Mouse (Mus musculus): Measurements from ENCODE around the gene Ldah.

Gene Ldah

DNA sequence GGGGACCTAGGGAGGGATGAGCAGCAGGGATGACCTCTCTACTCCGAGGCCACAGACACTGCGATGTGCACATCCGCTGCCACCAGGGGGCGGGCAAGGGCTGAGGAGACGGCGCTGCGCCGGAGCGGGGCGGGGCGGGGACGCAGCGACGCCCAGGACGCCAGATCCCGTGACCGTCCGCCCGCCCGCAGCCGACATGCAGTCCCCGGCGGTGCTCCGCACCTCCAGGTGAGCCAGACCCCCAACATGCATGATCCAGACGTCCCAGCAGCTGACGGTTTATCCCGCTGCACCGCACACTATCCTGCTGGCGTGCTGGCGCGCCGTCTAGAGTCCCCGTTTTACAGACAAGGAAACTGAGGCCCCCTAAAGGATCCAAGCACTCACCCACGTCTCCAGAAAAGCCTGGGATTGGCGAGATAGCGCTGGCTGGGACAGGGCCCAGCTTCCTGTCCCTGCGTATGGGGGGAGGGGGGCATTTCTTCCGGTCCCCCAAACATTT lies 105.4 kb downstream of the Ldah start, which contains the start of gene Hs1bp3:
Gene Hs1bp3 (plus strand): TSS at position 163 of the 502 bp plus-strand sequence.
- peak in 1 of 2 experiments; percentile 76 for DNase-seq (ENCODE audit: low spot score in 2 of 2)

DNA sequence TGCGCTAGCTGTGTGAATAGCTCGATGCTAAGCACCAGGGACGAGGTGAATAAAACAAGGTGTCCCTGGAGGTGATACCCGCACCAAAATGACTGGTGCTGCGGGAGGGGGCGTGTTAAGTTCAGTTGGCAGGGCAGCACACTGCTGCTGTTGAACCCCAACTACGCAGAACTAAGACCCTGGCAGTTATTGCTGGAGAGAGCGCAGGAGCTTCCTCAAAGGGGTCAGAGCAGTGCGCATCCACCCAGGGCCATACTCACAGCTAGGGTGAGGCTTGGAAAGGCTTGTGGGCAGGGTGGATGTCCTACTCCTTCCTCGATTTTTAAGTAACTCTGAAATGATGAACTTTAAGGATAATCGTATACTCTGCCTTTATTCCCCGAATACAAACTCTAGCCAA lies 105.9 kb downstream of the Ldah start:
- DNase-seq (ENCODE audit: low spot score in 2 of 2): no peak

DNA sequence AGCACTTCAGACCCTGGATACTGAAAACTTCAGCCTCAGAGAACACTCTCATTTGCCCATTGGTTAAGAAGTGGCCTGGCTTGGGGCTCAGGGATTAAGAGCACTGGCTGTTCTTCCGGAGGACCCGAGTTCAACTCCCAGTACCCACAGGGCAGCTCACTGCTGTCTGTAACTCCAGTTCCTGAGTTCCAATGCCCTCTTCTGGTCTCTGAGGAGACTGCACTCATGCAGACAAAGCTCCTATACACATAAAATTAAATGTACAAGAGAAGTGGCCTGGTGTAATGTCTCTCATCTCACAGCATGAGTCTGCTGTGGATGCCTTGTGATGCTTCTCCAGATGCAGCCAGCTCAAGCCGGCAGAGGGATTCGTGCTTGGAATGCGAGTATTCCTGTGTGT lies 108.6 kb downstream of the Ldah start:
- DNase-seq (ENCODE audit: low spot score in 2 of 2): no peak

DNA sequence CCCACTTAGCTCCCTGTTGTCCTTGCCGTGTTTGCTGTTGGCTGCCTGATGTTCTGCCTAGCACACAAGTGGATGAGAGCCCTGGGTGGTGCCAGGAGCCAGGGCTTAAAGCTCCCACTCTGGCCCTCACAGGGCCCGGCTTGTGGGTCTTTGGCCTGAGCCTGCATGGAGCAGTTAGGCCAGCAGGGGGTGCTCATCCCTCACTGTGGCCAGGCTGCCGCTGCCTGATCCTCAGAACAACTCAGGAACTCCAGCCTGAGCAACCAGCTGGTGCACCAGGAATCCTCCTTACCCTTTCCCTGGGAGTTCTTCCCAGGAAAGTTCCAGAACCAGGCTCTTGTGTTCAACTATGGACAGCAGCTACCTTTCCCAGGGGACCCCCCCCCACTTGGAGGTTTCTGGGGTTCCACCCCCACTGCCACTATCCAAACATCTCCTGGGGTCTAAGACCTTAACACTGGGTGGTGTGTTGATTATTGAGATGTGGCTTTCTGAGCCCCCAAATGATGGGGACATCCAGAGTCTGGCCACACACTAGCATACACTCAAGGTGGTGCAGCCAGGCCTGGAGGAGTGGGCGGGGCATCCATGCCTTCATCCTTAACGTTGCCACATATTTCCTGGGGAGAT lies 112.3 kb downstream of the Ldah start:
- peak in 1 of 2 experiments; percentile 76 for DNase-seq (ENCODE audit: low spot score in 2 of 2)

DNA sequence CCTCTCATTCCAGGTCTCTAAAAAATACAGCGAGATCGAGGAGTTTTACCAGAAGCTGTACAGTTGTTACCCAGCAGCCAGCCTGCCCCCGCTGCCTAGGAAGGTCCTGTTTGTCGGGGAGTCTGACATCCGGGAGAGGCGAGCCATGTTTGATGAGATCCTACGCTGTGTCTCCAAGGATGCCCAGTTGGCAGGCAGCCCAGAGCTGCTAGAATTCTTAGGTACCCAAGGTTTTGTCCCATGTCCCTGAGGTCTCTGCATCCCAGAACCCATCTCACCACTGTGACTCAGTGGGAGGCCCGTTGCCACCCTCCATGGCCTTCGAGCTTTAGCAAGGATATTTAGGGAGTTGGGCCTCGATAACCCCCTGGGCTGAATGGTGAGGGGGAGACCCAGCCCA lies 113.6 kb downstream of the Ldah start:
- DNase-seq (ENCODE audit: low spot score in 2 of 2): no peak

DNA sequence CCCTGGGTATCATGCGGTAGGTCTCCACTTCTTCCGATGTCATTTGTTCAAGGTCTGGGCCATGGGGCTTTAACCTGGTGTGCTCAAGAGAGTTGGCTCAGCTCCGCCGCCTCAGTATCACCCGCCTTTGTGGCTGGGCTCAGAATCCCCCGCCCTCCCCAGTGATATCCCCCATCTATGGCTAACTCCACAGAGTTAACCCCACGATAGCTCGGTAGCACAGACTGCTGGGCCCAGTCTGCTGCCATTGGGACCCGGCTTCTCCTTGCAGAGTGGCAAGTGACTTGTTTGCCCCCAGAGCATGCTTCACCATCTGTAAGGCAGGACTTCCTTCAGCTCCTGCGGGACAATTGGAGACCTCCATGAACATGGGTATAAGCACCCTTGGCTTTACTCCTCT lies 116.2 kb downstream of the Ldah start:
- no peak for DNase-seq (ENCODE audit: low spot score in 2 of 2)

DNA sequence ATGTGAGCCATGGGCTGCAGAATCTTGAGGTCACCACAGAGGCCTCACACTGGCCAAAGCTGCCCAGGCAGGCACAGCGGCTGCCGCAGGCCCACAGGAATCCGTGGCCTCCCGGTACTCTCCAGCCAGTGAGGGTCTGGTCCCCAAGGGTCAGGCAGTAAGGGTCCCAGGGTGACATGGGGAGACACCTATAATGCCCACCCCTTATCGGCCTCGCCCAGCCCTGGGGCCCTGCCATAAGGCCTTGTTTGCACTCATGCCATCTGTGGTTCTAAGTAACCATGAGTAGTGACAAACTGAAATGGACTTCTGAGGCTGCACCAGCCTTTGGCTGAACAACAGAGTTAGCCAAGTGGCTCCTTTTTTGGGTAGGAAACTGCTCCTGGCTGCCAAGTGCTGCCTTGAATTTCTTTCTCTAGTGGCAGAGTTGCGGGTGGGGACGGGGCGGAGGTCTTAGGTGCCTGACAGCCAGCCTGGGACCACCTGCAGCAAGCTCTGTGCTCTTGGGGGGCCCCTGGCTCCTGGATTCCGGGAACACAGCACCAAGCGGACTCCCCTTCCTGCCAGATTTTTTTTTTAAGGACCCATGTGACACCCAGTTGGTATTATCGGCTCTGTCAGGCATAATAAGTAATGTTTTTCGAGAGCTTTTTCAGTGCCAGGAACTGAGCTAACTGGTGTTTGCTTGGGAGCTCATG lies 117.5 kb downstream of the Ldah start:
- DNase-seq (ENCODE audit: low spot score in 2 of 2): no peak

DNA sequence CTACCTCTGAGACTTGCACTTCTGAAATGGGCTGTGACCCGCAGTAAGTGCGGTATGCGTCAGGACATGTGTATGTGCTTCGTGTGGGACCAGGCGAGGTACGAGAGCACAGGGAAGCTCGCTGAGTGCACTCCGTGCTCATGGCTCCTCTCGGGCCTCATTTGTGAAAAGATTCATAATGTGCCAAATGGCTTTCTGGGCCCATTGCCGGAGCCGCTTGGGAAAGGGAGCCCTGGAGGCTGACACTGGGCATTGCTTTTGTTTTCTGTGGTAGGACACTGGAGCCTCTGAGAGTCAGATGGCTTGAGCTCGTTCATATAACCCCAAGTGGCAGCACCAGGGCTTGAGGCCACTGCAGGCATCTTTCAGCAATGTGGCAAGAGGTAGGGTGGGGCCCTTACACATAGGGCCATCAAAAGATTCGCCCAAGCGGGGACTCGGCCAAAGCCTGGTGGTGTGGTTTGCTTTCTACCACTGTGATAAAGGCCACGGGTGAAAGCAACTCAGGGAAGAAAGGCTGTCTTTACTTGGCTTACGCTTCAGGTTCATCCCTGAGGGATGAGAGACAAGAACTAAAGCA lies 118.1 kb downstream of the Ldah start:
- DNase-seq (ENCODE audit: low spot score in 2 of 2): peak in 1 of 2 experiments; percentile 52

DNA sequence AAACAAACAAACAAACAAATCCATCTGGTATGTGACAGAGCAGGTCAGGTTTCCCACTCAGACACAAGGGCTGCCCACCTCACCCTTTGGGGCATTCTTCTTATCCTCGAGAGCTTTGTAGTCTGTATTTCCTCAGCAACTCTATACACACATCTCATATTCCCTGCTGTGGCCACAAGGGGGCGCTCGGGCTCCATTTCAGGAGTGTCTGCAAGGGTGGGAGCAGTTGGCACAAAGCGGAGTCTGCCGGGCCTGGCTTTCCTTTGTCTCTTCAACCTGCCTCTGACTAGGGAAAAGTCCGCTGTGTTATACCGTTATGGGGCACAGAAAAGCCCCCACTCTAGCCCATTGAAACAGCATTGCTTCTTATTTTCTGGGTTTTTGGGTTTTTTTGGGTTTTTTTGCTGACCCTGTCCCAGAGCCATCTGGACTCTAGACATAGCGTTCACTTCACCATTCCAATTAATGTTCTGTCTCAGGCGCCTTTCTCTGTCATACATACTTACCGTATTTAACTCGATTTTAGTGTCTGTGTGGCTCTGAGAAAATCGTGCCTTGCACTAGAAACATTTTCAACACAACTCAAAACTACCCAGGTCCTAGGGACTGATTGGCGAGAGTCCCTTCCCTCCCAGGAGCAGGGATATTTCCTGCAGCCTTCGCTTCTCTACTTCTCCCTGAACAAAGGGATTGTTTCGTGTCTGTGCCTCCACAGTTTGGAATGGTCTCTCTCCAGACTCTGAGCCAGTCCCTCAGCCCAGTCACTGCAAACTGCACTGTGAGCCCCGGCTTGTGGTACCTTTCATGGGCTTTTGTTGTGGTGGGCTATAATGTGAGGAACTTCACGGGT lies 119.1 kb downstream of the Ldah start:
- DNase-seq (ENCODE audit: low spot score in 2 of 2): peak; percentile 91 to 98

DNA sequence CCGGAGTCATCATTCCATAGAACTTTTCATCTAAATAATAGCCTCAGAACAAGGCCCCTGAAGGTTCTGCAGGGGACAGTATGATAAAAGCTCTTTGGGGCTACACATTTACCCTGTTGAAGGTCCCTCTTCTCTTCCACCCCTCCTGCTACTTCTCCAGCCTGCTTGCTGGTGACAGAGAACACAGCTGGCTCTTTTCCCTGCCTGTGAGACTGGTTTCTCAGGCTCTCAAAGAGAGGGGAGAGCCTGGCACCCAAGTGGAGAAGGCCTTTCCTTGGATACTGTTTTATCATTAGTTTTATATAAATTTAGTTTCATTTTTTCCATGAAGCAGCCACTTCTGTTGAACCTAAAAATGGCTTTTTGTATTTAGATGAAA lies 119.8 kb downstream of the Ldah start:
- no peak for DNase-seq (ENCODE audit: low spot score in 2 of 2)

DNA sequence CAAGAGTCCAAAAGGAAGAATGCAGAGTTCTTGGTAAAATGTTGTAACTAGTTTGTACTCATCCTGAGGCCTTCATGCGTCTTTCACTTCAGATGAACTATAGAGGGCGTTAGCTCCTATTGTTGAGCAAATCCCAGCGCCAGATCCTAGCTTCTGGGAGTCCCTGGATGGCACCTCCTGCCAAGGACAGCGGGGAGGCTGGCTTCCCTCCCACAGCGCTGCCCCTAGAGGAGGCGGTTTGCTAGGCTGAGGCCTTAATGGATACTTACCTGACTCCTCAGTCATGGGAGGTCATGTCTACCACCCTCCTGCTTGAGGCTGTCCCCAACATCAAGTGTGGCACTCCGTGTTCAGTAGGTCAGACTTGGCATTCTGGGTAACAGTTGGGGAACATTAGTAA lies 121.3 kb downstream of the Ldah start:
- DNase-seq (ENCODE audit: low spot score in 2 of 2): no peak

DNA sequence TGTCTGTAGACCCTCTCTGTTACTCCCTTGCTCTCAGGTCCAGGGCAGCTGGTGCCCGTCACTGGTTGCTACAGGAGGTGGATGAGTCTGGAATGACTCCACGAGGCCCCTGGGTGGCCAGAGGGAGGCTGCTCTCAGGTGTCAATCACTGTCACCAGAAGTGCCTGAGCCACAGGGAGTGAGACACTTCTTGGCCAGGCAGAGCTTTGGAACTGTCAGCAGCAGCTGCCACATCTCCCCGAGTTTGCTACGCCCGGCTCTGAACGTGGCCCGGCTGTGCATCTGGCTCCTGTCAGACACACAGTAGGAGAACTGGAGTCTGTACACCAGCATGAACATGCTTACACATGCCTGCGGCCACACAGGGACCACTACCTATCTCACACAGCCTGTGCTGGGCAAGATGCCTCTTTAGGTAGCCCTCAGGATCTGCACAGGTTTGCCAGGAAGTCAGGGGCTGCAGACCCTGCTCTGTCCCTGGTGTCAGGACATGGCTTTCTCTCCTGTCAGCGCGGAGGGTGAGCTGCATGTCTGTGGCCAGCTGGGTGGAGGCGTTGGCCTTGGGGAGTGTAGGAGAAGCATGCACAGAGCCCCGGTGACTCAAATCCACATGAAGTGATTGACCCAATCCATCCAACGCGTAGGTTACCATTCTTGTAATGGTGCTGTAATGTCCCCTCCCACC lies 123.7 kb downstream of the Ldah start:
- no peak for DNase-seq (ENCODE audit: low spot score in 2 of 2)

DNA sequence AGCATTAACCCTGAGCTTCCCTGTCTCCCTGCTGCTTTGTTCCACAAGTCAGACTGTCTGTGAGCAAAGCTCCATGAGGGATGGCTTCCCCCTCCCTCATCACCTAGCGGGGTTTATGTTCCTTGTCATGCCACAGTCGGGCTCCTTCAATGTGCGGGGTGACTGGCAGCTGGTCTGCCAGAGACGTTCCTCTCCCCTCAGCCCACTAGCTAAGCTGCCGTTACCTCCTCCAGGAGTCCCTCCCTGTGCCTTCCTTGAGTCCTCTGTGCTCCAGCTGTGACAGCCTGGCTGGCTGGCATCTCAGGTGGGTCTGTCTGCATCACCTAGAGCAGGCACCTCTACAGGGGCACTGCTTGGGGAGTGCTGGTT lies 124.3 kb downstream of the Ldah start:
- DNase-seq (ENCODE audit: low spot score in 2 of 2): no peak

DNA sequence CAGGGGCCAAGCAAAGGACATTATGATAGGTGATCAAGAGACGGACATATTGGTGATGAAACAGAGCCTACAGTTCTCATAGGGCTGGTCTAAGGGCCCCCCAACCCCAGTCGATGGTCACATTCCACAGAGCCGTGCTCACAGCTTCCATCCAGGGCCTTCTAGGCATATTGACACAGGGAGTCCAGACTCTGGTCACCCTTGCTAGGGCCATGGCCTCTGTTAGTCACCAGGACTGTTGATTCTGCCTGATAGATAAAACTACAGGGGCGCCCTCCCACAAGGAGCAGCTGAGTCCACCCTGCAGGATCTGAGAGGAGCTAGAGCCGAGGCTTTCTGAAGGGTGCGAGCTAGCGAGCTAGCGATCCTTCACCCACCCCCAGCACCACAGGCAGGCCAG lies 125.7 kb downstream of the Ldah start:
- no peak for DNase-seq (ENCODE audit: low spot score in 2 of 2)

DNA sequence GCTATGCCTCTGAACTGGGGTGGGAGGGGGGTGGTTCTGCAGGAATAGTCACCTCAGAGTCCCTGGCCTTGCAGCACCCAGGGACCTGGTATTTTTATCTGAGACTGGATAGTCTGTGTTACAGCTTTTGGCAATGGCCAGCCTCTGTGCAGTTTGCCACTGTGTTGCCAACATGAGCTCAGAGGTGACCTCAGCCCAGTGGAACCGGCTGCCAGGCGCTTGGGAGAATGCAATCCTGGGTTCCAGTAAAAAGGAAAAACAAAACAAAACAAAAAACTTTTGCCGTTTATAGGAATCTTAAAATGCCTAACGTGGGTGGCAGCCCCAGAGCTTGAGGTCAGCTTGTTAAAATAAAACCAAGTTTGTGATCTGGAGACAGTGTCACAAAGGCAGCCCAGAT lies 126.4 kb downstream of the Ldah start:
- no peak for DNase-seq (ENCODE audit: low spot score in 2 of 2)

All from frontal cortex, postnatal 14 days (tissue).